Mouse (Mus musculus) hindbrain, embryonic 11.5 days (tissue): ENCODE results near the gene Cope. TPM values are rescaled to one million over a fixed set of nuclear protein-coding genes. Genes with fewer than 3 reads are reported as not detected.

Experiments used
- ATAC-seq: fragments of 200-750 bp; cut with Nextera tagmentation; 2 replicates; pipeline ENCODE4 v1.8.0; 2017; ENCODE audit warnings: mild to moderate bottlenecking, moderate TSS enrichment, moderate library complexity; ENCODE audit not compliant: low FRiP score
- DNase-seq: peaks from one replicate; pipeline ENCODE4 v3.0.0-alpha.2; 2015; ENCODE audit warnings: low spot score
- H3K27ac ChIP-seq: fragments of 300-500 bp; sonication (generic); 2 replicates; pipeline ENCODE4 v1.5.1; 2014; ENCODE audit warnings: mild to moderate bottlenecking, low read depth, low read length
- H3K27me3 ChIP-seq: fragments of 300-500 bp; sonication (generic); 2 replicates; pipeline ENCODE4 v1.6.1; 2014; ENCODE audit warnings: mild to moderate bottlenecking, low read length, moderate library complexity, mixed read lengths; ENCODE audit not compliant: control insufficient read depth, insufficient read depth
- H3K36me3 ChIP-seq: fragments of 300-500 bp; sonication (generic); 2 replicates; pipeline ENCODE4 v1.6.1; 2014; ENCODE audit warnings: mild to moderate bottlenecking, low read length, moderate library complexity, mixed read lengths; ENCODE audit not compliant: control insufficient read depth, insufficient read depth
- H3K4me1 ChIP-seq: fragments of 300-500 bp; sonication (generic); replicated peaks from 2 replicates; pipeline ENCODE4 v1.6.1; 2014; ENCODE audit warnings: low read length, mixed read lengths; ENCODE audit not compliant: control insufficient read depth, insufficient read depth
- H3K4me2 ChIP-seq: fragments of 300-500 bp; sonication (generic); replicated peaks from 2 replicates; pipeline ENCODE4 v1.6.1; 2014; ENCODE audit warnings: mild to moderate bottlenecking, low read depth, low read length
- H3K4me3 ChIP-seq: fragments of 300-500 bp; sonication (generic); 2 replicates; pipeline ENCODE4 v1.5.1; 2014; ENCODE audit warnings: low read depth, low read length
- H3K9ac ChIP-seq: fragments of 300-500 bp; sonication (generic); 2 replicates; pipeline ENCODE4 v1.6.1; 2014; ENCODE audit warnings: low read depth, low read length
- H3K9me3 ChIP-seq: fragments of 300-500 bp; sonication (generic); 2 replicates; pipeline ENCODE4 v1.6.1; 2016; ENCODE audit warnings: low read length; ENCODE audit not compliant: control insufficient read depth
- WGBS: fragments of 180-500 bp; shearing (Covaris S2); extraction: QIAGEN DNeasy Blood & Tissue Kit; methylation state at CpG from one replicate; pipeline ENCODE4 v1.1.7; 2014; 5-methylcytosine and 5-hydroxymethylcytosine counted together
- polyA plus RNA-seq: library from polyadenylated mRNA; unstranded; fragments of >200 nt; fragmentation: Nextera tagmentation; extraction: Ambion mirVana; gene quantifications from 2 replicates; pipeline ENCODE4 v1.2.1, GENCODE M21; 2014

Cope gene
- 268 and 278 TPM in 2 replicates for polyA plus RNA-seq

DNA sequence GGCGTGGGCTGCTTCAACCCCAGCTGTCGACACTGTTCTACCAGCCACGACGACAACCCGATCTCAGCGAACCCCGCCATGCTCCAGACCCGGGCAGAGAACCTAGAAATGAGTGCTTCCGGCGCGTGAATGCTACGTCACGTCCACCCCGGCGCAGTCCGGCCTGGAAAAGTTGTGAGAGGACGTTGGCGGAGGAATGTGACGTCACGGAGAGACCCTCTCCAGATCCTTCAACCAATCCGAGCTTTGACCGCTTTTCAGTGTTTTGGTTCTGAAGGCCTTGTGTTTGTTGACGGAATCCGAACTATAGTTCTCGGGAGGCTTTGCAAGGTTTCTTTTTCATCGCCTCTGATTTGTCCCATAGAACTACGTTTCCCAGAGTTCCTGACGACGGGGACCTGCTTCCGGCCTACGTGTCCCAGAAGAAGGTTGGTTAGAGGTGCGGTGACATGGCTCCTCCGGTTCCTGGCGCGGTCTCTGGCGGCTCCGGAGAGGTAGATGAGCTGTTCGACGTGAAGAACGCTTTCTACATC, at the start of gene Cope, which contains the start of gene Ddx49:
Cope (plus strand) TSS at position 161 of the 533 bp plus-strand sequence.
Ddx49 (minus strand) TSS at position 132 of the 533 bp plus-strand sequence.
- peak within 1 kb of the TSS; percentile 81 for H3K4me2 ChIP-seq
- ATAC-seq: peak; percentile 93
- H3K36me3 ChIP-seq: peaks cover 4% of the 10 kb centered on the region; the same call in 1 of the 2 replicates
- DNase-seq: peak; percentile 97
- peak within 1 kb of the TSS; percentile 57 for H3K9ac ChIP-seq
- H3K9me3 ChIP-seq: no peaks in the 10 kb centered on the region
- WGBS: under 1% methylated on average over 40 of the region's 40 CpGs
- no peak within 1 kb of the TSS for H3K27ac ChIP-seq
- peak within 1 kb of the TSS; percentile 63 for H3K4me3 ChIP-seq
- H3K4me1 ChIP-seq: peaks cover 6% of the 10 kb centered on the region; the same call in 1 of the 2 replicates
- H3K27me3 ChIP-seq: no peaks in the 10 kb centered on the region

DNA sequence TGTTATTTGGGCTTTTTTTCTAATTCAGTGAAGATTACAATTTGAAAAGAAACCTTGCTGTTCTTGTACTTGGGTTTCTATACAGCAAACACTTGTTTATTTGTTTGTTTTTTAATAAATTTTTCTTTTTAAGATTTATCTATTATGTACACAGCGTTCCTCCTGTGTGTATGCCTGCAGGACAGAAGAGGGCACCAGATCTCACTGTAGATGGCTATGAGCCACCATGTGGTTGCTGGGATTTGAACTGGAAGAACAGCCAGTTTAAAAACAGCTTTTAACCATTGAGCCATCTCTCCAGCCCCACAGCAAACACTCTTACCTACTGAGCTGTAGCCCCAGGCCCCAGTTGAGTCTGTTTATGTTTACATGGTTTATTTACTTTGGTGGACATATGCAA, 47.7 kb upstream of the Cope start:
- Histone ChIP-seq H3K9me3 (no peaks in the 10 kb centered on the region), H3K4me3 (no peak overlapping the region), H3K27ac (no peak overlapping the region), H3K4me1 (no peaks in the 10 kb centered on the region), H3K27me3 (no peaks in the 10 kb centered on the region), H3K36me3 (peaks cover 29% of the 10 kb centered on the region), H3K9ac (no peak overlapping the region), H3K4me2 (no peak overlapping the region)
- no peak for ATAC-seq
- DNase-seq: no peak
- 88% methylated on average over 1 of the region's 1 CpGs for WGBS

DNA sequence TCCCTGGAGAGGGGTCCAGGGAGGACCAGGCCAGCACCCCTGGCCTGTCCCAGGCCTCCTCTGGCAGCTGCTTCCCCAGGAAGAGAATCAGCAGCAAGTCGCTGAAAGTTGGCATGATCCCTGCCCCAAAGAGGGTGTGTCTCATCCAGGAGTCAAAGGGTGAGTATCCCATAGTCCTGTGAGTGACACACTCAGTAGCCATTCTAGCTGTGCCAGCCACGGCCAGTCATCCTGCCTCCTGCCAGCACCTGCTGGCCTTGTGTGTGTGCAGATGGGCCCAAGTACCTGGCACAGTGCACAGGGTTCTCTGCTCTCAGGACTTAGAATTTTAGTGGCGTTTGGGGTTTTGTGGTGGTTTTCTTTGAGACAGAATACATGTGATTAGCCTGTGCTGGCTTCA, 44.9 kb upstream of the Cope start:
- no peak for ATAC-seq
- WGBS: 73% methylated on average over 3 of the region's 3 CpGs

DNA sequence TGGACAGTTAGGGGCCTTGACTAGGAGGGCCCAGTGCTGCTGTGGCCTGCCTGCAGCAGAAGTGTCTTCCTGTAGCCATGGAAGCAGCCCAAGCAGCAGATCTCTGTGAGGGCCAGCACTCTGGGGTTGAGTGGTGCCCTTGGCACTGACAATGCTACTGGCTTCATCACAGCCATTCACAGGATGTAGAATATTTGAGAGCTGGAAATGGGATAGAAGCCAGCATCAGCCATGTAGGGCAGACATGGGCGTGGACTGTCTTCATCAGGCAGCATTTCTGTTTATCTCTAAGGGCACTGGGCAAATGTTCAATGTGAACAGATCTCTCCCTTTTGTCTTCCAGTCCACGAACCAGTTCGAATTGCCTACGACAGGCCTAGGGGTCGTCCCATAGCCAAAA, 43.7 kb upstream of the Cope start:
- WGBS: 98% methylated on average over 5 of the region's 5 CpGs
- H3K4me1 ChIP-seq: no peaks in the 10 kb centered on the region
- H3K27me3 ChIP-seq: no peaks in the 10 kb centered on the region
- no peak overlapping the region for H3K27ac ChIP-seq
- DNase-seq (no peak), ATAC-seq (no peak)
- no peak overlapping the region for H3K4me2 ChIP-seq
- peaks cover 47% of the 10 kb centered on the region for H3K36me3 ChIP-seq
- no peak overlapping the region for H3K4me3 ChIP-seq
- H3K9me3 ChIP-seq: no peaks in the 10 kb centered on the region
- no peak overlapping the region for H3K9ac ChIP-seq

More for the DNA sequence above, 44.9 kb upstream of the Cope start:
- H3K27ac ChIP-seq: no peak overlapping the region
- H3K36me3 ChIP-seq: peaks cover 39% of the 10 kb centered on the region
- no peak for DNase-seq
- H3K4me3 ChIP-seq: no peak overlapping the region
- H3K4me1 ChIP-seq: no peaks in the 10 kb centered on the region
- no peaks in the 10 kb centered on the region for H3K9me3 ChIP-seq
- no peaks in the 10 kb centered on the region for H3K27me3 ChIP-seq
- H3K4me2 ChIP-seq: no peak overlapping the region
- H3K9ac ChIP-seq: no peak overlapping the region

DNA sequence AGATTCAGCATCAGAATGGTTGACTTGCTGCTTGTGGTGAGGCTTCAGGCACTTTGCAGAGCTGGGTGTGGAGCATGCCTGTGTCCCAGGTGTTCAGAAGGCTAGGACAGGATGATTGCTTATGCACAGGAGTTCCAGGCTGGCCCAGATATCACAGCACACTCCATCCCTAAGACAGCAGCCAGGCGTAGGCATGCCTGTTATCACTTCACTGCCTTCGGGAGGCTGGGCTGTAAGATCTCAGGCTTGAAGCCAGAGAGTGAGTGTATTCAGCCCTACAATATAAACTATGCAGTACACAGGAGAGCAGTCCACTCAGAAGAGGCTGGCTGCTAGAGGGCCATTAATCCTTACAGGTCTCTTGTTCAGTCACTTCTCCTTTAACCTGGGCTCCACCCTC, 43.3 kb upstream of the Cope start:
- H3K4me3 ChIP-seq: no peak overlapping the region
- DNase-seq (no peak), ATAC-seq (no peak)
- no peak overlapping the region for H3K27ac ChIP-seq
- H3K4me2 ChIP-seq: no peak overlapping the region
- H3K36me3 ChIP-seq: peaks cover 48% of the 10 kb centered on the region
- WGBS: 81% methylated on average over 2 of the region's 2 CpGs
- no peaks in the 10 kb centered on the region for H3K27me3 ChIP-seq
- no peaks in the 10 kb centered on the region for H3K9me3 ChIP-seq
- H3K4me1 ChIP-seq: no peaks in the 10 kb centered on the region
- H3K9ac ChIP-seq: no peak overlapping the region

DNA sequence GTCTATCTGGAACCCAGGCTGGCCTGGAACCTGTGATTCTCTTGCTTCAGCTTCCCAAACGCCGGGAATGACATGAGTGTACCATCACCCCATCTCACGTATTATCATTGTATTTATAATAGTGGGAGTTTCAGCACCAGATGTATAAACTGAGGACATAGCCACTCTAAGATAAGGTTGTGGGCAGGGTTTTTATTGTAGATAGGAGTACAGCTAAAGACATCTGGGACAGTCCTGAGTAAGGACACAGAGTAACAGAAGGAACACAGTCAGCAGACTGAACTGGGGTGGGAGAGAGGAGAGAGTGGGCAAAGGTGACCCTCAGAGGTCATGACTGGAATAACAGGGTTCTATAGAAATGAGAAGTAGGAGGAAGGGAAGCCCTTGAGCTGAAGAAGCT, 34.6 kb upstream of the Cope start:
- Histone ChIP-seq H3K9ac (no peak overlapping the region), H3K27me3 (no peaks in the 10 kb centered on the region), H3K4me2 (no peak overlapping the region), H3K4me3 (no peak overlapping the region), H3K36me3 (peaks cover 12% of the 10 kb centered on the region), H3K9me3 (no peaks in the 10 kb centered on the region), H3K27ac (no peak overlapping the region), H3K4me1 (no peaks in the 10 kb centered on the region)
- DNase-seq (no peak), ATAC-seq (no peak)
- 89% methylated on average over 3 of the region's 3 CpGs for WGBS

DNA sequence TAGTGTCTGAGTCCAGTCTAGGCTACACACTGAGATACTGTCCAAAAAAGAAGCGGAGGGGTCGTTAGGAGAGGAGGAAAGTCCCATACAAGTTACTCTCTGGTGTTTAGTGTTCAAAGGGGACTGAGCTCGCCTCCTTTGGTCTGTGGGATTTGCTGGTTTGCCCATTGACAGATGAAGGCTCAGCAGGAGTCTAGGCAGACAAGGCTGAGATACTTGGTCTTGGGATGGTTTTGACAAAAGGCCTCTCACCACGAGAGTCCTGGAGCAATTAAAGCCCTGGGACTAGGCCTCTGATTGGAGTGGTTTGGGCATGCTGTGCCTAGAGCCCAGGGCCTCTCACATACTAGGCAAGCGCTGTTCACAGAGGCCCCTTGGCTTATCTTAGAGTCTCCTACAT, 34.0 kb upstream of the Cope start:
- H3K4me3 ChIP-seq: no peak overlapping the region
- peaks cover 7% of the 10 kb centered on the region; the same call in 1 of the 2 replicates for H3K36me3 ChIP-seq
- DNase-seq (no peak), ATAC-seq (no peak)
- H3K27ac ChIP-seq: no peak overlapping the region
- no peak overlapping the region for H3K9ac ChIP-seq
- no peak overlapping the region for H3K4me2 ChIP-seq
- WGBS: 53% methylated on average over 5 of the region's 5 CpGs
- H3K27me3 ChIP-seq: no peaks in the 10 kb centered on the region
- H3K9me3 ChIP-seq: no peaks in the 10 kb centered on the region
- H3K4me1 ChIP-seq: no peaks in the 10 kb centered on the region

DNA sequence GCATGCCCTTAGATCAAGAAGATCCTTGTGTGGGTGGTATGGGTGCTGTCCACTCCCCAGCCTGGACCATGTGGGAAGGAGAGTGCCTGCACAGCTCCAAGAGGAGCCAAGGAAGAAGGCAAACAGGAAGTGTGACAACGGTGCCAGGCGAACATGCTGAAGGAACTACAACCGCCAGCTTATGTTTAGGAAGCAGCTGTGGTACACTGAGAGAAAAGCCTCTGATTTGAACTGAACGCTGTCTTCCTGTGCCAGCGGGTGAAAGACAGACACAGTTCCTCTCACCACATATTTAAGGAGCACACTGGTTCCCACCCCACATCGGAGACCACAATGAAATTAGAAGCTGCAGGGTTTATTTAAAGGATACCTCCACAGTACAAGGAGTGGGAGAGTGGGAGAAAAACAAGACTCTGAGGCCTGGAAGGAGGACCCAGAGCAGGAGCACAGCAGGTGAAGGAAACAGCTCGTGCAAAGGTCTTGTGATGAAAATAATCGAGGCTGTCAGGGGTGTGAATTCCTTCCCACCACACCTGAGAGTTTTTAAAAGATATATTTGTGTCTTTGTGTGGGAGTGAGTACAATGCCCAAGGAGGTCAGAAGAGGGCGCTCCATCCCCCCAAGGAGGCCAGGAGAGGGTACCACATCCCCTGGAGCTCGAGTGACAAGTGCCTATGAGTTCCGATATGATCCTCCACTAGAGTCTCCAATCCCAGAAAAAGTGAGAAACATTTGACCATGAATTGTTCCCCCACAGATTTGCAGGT, 33.3 kb upstream of the Cope start:
- ATAC-seq (no peak), DNase-seq (peak; percentile 42)
- Histone ChIP-seq H3K4me1 (no peaks in the 10 kb centered on the region), H3K9ac (no peak overlapping the region), H3K36me3 (peaks cover 6% of the 10 kb centered on the region; the same call in 1 of the 2 replicates), H3K4me2 (no peak overlapping the region), H3K27ac (no peak overlapping the region), H3K9me3 (no peaks in the 10 kb centered on the region), H3K27me3 (no peaks in the 10 kb centered on the region), H3K4me3 (no peak overlapping the region)
- WGBS: 64% methylated on average over 11 of the region's 11 CpGs

DNA sequence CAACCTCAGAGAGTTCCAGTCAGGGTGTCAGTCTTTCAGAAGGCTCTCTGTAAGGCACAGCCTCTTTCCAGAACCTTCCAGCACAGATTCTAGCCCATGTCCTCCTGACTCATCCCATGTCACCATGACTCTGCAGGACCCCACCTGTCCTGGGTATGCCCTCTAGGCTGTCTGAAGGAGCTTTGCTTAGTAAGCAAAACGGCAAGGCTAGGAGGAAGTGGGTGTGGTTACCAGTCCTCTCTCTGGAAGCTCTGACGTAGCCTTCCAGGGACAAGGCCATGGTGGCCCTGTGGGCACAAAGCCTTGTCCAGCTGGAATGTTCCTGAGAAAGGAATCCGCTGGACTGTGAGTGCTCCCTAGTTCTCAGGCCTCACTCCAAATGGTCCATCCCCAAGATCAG, 29.4 kb upstream of the Cope start:
- 69% methylated on average over 3 of the region's 3 CpGs for WGBS

More for the DNA sequence above, 29.4 kb upstream of the Cope start:
- no peaks in the 10 kb centered on the region for H3K36me3 ChIP-seq
- H3K9me3 ChIP-seq: no peaks in the 10 kb centered on the region
- H3K4me2 ChIP-seq: no peak overlapping the region
- ATAC-seq (no peak), DNase-seq (no peak)
- H3K9ac ChIP-seq: no peak overlapping the region
- H3K4me1 ChIP-seq: no peaks in the 10 kb centered on the region
- H3K4me3 ChIP-seq: no peak overlapping the region
- no peak overlapping the region for H3K27ac ChIP-seq
- no peaks in the 10 kb centered on the region for H3K27me3 ChIP-seq
